Mouse (Mus musculus) heart, embryonic 16.5 days (tissue): Measurements from ENCODE around the gene Cpn2. TPM values are rescaled to one million over a fixed set of nuclear protein-coding genes. Genes with fewer than 3 reads are reported as not detected.

ENCODE experiments used
- ATAC-seq: fragments of 200-750 bp; cut with Nextera tagmentation; replicated peaks from 2 replicates; pipeline ENCODE4 v1.8.0; 2017; ENCODE audit warnings: moderate number of reproducible peaks; ENCODE audit not compliant: insufficient read depth, low FRiP score; ENCODE audit errors: extremely low read depth
- H3K27ac ChIP-seq: fragments of 300-500 bp; sonication (generic); 2 replicates; pipeline ENCODE4 v1.5.1; 2014; ENCODE audit warnings: mild to moderate bottlenecking, low read length, control low read depth, moderate library complexity
- H3K27me3 ChIP-seq: fragments of 300-500 bp; sonication (generic); 2 replicates; pipeline ENCODE4 v1.6.1; 2014; ENCODE audit warnings: low read length, mixed read lengths; ENCODE audit not compliant: control insufficient read depth, insufficient read depth
- H3K36me3 ChIP-seq: fragments of 300-500 bp; sonication (generic); 2 replicates; pipeline ENCODE4 v1.6.1; 2014; ENCODE audit not compliant: control insufficient read depth, insufficient read depth
- H3K4me1 ChIP-seq: fragments of 300-500 bp; sonication (generic); 2 replicates; pipeline ENCODE4 v1.6.1; 2014; ENCODE audit warnings: low read length, mixed read lengths; ENCODE audit not compliant: control insufficient read depth, insufficient read depth
- H3K4me2 ChIP-seq: fragments of 300-500 bp; sonication (generic); 2 replicates; pipeline ENCODE4 v1.6.1; 2014; ENCODE audit warnings: low read depth, mild to moderate bottlenecking, control low read depth, low read length
- H3K4me3 ChIP-seq: fragments of 300-500 bp; sonication (generic); 2 replicates; pipeline ENCODE4 v1.5.1; 2014; ENCODE audit warnings: mild to moderate bottlenecking, control low read depth, low read length
- H3K9ac ChIP-seq: fragments of 300-500 bp; sonication (generic); 2 replicates; pipeline ENCODE4 v1.6.1; 2014; ENCODE audit warnings: low read length, control low read depth
- H3K9me3 ChIP-seq: fragments of 300-500 bp; sonication (generic); replicated peaks from 2 replicates; pipeline ENCODE4 v1.6.1; 2016; ENCODE audit warnings: low read length; ENCODE audit not compliant: control insufficient read depth
- WGBS: fragments of 180-500 bp; shearing (Covaris S2); extraction: QIAGEN DNeasy Blood & Tissue Kit; methylation state at CpG from one replicate; pipeline ENCODE4 v1.1.7; 2014; 5-methylcytosine and 5-hydroxymethylcytosine counted together
- polyA plus RNA-seq: library from polyadenylated mRNA; unstranded; fragments of >200 nt; fragmentation: Nextera tagmentation; extraction: Ambion mirVana; gene quantifications from 2 replicates; pipeline ENCODE4 v1.2.1, GENCODE M21; 2015

Cpn2 gene
- polyA plus RNA-seq, 1 experiment from 2014 or later: not detected

DNA sequence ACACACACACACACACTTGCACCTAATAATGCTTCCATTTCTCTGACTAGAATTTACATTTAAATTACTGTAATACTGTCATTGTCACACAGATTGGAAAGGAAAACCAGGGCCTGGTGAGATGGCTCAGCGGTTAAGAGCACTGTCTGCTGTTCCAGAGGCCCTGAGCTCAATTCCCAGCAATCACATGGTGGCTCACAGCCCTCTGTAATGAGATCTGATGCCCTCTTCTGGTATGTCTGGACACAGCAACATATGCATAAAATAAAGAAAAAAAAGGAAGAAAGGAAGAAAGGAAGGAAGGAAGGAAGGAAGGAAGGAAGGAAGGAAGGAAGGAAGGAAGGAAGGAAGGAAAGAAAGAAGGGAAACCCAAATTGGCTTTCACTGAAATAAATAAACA lies 53.7 kb downstream of the Cpn2 start:
- Histone ChIP-seq H3K4me3 (no peak overlapping the region), H3K27me3 (0 out of 2 replicates have a peak, but pooled peaks cover 2% of the 10 kb centered on the region), H3K4me1 (no peaks in the 10 kb centered on the region), H3K9ac (no peak overlapping the region), H3K9me3 (peaks cover 3% of the 10 kb centered on the region; the same call in 1 of the 2 replicates), H3K27ac (no peak overlapping the region), H3K36me3 (no peaks in the 10 kb centered on the region), H3K4me2 (no peak overlapping the region)
- ATAC-seq: no peak
- WGBS: 73% methylated on average over 1 of the region's 1 CpGs

DNA sequence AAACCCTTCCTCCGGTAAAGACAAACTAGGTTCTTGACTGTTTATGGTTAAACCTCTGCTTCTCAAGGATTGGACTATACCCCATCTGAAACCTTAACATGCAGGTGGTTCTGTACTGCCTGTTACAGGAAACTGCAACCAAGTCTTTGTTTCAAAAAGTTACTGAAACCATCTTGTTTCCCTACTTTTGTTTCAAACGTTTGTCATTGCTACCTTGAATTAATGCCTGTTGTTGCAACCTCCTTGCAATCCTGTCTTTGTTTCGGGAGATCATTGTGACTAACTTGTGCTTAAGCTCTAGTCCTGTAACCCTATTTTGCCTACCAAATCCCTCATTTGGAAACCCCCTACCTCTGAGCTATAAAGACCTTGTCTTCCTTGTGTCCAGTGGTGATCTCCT lies 55.3 kb downstream of the Cpn2 start:
- Histone ChIP-seq H3K27ac (no peak overlapping the region), H3K9me3 (peaks cover 3% of the 10 kb centered on the region; the same call in 1 of the 2 replicates), H3K4me2 (no peak overlapping the region), H3K9ac (no peak overlapping the region), H3K27me3 (no peaks in the 10 kb centered on the region), H3K36me3 (no peaks in the 10 kb centered on the region), H3K4me3 (no peak overlapping the region), H3K4me1 (no peaks in the 10 kb centered on the region)
- ATAC-seq: no peak
- WGBS: 79% methylated on average over 3 of the region's 3 CpGs

DNA sequence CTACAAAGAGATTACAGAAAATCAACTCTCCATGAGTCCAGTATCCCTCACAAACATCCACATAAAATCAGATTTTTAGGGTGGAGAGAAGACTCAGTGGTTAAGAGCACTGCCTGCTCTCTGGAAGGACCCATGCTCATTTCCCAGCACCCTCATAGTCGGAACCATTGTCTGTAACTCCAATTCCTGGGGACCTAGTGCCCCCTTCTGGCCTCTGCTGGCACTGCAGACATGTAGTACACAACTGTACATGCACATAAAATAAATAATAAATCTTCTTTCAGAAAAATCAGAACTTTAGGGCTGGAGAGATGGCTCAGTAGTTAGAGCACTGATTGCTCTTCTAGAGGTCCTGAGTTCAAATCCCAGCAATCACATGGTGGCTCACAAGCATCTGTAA lies 58.0 kb downstream of the Cpn2 start:
- WGBS: 93% methylated on average over 1 of the region's 1 CpGs
- H3K36me3 ChIP-seq: no peaks in the 10 kb centered on the region
- no peak overlapping the region for H3K9ac ChIP-seq
- H3K27me3 ChIP-seq: no peaks in the 10 kb centered on the region
- no peak overlapping the region for H3K4me3 ChIP-seq
- H3K27ac ChIP-seq: no peak overlapping the region
- no peak for ATAC-seq
- H3K4me2 ChIP-seq: no peak overlapping the region
- peaks cover 3% of the 10 kb centered on the region; the same call in 1 of the 2 replicates for H3K9me3 ChIP-seq
- no peaks in the 10 kb centered on the region for H3K4me1 ChIP-seq

DNA sequence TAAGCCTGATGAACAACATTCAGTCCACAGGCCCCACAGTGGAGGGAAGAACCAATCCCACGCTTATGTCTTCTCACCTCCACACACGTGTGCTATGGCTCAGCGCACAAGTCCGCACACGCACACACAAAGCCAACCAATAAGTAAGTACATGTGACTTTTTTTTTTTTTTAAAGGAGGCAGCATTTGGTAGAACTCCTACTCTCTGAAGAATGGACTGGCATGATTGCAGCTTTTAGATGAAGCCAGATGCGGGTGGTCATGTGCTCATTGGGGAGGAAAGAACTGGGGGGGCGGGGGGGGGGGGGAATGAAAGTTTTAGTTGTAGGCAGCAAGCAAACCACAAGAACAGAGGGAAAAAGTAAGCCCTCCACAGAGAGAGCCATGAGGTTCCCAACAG lies 59.3 kb downstream of the Cpn2 start:
- H3K4me1 ChIP-seq: no peaks in the 10 kb centered on the region
- WGBS: 83% methylated on average over 7 of the region's 7 CpGs
- peaks cover 3% of the 10 kb centered on the region; the same call in 1 of the 2 replicates for H3K9me3 ChIP-seq
- H3K27me3 ChIP-seq: no peaks in the 10 kb centered on the region
- no peak overlapping the region for H3K4me2 ChIP-seq
- no peaks in the 10 kb centered on the region for H3K36me3 ChIP-seq
- ATAC-seq: no peak
- no peak overlapping the region for H3K9ac ChIP-seq
- no peak overlapping the region for H3K4me3 ChIP-seq
- H3K27ac ChIP-seq: no peak overlapping the region

- Histone ChIP-seq H3K27ac (no peak overlapping the region), H3K9ac (no peak overlapping the region), H3K4me3 (no peak overlapping the region), H3K4me2 (no peak overlapping the region), H3K9me3 (peaks cover 3% of the 10 kb centered on the region; the same call in 1 of the 2 replicates), H3K36me3 (no peaks in the 10 kb centered on the region), H3K4me1 (no peaks in the 10 kb centered on the region), H3K27me3 (no peaks in the 10 kb centered on the region)
- ATAC-seq: no peak
- WGBS: 90% methylated on average over 11 of the region's 11 CpGs
These were observed 60.0 kb downstream of the Cpn2 start for GRCm38 (mm10) chr16:30207111-30207828.

Other genes starting within 250 kb of the Cpn2 start
- gene Hes1, start 203.1 kb downstream of the Cpn2 start, polyA plus RNA-seq: 19.1 and 23.8 TPM in 2 replicates
- gene Lrrc15, start 15.8 kb upstream of the Cpn2 start, polyA plus RNA-seq: 0.21 and 0.26 TPM in 2 replicates
- 0.97 and 1.1 TPM in 2 replicates for gene Gp5, start 43.3 kb upstream of the Cpn2 start, polyA plus RNA-seq
- gene Atp13a3, start 138.5 kb upstream of the Cpn2 start, polyA plus RNA-seq: 7.2 and 7.8 TPM in 2 replicates